Mouse (Mus musculus) forebrain, embryonic 10.5 days (tissue): Measurements from ENCODE around the gene 1600002K03Rik. TPM values are rescaled to one million over a fixed set of nuclear protein-coding genes. Genes with fewer than 3 reads are reported as not detected.

Experiments
- DNase-seq: peaks from one replicate; pipeline ENCODE4 v3.0.0-alpha.2; 2017; ENCODE audit warnings: low spot score; ENCODE audit errors: extremely low spot score
- H3K27ac ChIP-seq: fragments of 300-500 bp; sonication (generic); 2 replicates; pipeline ENCODE4 v1.5.1; 2016; ENCODE audit warnings: mild to moderate bottlenecking
- H3K27me3 ChIP-seq: fragments of 300-500 bp; sonication (generic); 2 replicates; pipeline ENCODE4 v1.6.1; 2016; ENCODE audit warnings: mild to moderate bottlenecking; ENCODE audit not compliant: poor library complexity, severe bottlenecking
- H3K36me3 ChIP-seq: fragments of 300-500 bp; sonication (generic); replicated peaks from 2 replicates; pipeline ENCODE4 v1.6.1; 2016; ENCODE audit warnings: mild to moderate bottlenecking, moderate library complexity
- H3K4me1 ChIP-seq: fragments of 300-500 bp; sonication (generic); 2 replicates; pipeline ENCODE4 v1.6.1; 2016
- H3K4me3 ChIP-seq: fragments of 300-500 bp; sonication (generic); 2 replicates; pipeline ENCODE4 v1.5.1; 2016; ENCODE audit warnings: mild to moderate bottlenecking, moderate library complexity
- H3K9me3 ChIP-seq: fragments of 300-500 bp; sonication (generic); 2 replicates; pipeline ENCODE4 v1.6.1; 2016; ENCODE audit warnings: mild to moderate bottlenecking, moderate library complexity
- WGBS: fragments of 180-500 bp; shearing (Covaris S2); methylation state at CpG from one replicate; pipeline ENCODE4 v1.1.7; 2016; 5-methylcytosine and 5-hydroxymethylcytosine counted together
- polyA plus RNA-seq: library from polyadenylated mRNA; unstranded; fragments of >200 nt; fragmentation: Nextera tagmentation; extraction: Ambion mirVana; gene quantifications from 2 replicates; pipeline ENCODE4 v1.2.1, GENCODE M21; 2016

1600002K03Rik gene
- polyA plus RNA-seq, 1 experiment from 2014 or later: 10.7 TPM

GRCm38 (mm10) chr10:80151211-80152034 is 21.3 kb upstream of the 1600002K03Rik start:
- no peaks in the 10 kb centered on the region for H3K9me3 ChIP-seq
- H3K36me3 ChIP-seq: peaks cover 76% of the 10 kb centered on the region
- H3K4me1 ChIP-seq: peaks cover 79% of the 10 kb centered on the region
- peak; percentile 65 for DNase-seq
- peak overlapping the region; percentile 99 for H3K27ac ChIP-seq
- H3K4me3 ChIP-seq: peak overlapping the region; percentile 95
- 0% methylated on average over 26 of the region's 26 CpGs for WGBS
- H3K27me3 ChIP-seq: no peaks in the 10 kb centered on the region

- 10% methylated on average over 15 of the region's 15 CpGs for WGBS
- H3K9me3 ChIP-seq: no peaks in the 10 kb centered on the region
- DNase-seq: peak; percentile 56
- peak overlapping the region; percentile 95 for H3K4me3 ChIP-seq
- no peaks in the 10 kb centered on the region for H3K27me3 ChIP-seq
- peak overlapping the region; percentile 99 for H3K27ac ChIP-seq
- peaks cover 77% of the 10 kb centered on the region for H3K36me3 ChIP-seq
- H3K4me1 ChIP-seq: peaks cover 79% of the 10 kb centered on the region
Observed at GRCm38 (mm10) chr10:80152071-80152872, 20.5 kb upstream of the 1600002K03Rik start.

DNA sequence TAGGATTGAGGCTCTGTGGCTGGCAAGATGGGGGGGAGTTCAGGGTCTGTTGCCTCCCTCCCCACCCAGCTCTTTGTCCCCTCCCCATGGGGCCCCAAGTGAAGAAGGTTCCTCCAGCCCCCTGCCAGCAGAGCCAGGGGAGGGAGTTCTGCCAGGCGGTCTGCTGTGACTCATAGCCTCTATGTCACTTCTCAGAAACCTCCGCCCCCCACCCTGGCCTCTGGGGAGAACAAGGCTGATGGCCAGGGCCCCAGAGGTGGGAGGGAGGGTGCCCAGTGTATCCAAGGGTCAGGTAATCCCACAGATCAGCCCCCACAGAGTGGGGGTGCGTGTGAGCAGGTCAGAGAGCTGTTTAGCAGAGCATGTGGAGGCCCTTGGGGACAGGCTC is 19.9 kb upstream of the 1600002K03Rik start:
- Histone ChIP-seq H3K27me3 (no peaks in the 10 kb centered on the region), H3K36me3 (peaks cover 83% of the 10 kb centered on the region), H3K4me1 (peaks cover 79% of the 10 kb centered on the region), H3K27ac (peak overlapping the region; percentile 99), H3K9me3 (no peaks in the 10 kb centered on the region), H3K4me3 (peak overlapping the region; percentile 95)
- no peak for DNase-seq
- 47% methylated on average over 3 of the region's 3 CpGs for WGBS

- 89% methylated on average over 19 of the region's 19 CpGs for WGBS
Observed at GRCm38 (mm10) chr10:80153713-80154112, 19.0 kb upstream of the 1600002K03Rik start.

GRCm38 (mm10) chr10:80154384-80154783 is 18.4 kb upstream of the 1600002K03Rik start:
- peaks cover 86% of the 10 kb centered on the region for H3K4me1 ChIP-seq
- H3K36me3 ChIP-seq: peaks cover 92% of the 10 kb centered on the region
- no peak overlapping the region for H3K27ac ChIP-seq
- peak overlapping the region; percentile 95 for H3K4me3 ChIP-seq
- WGBS: 89% methylated on average over 7 of the region's 7 CpGs
- H3K27me3 ChIP-seq: no peaks in the 10 kb centered on the region
- no peaks in the 10 kb centered on the region for H3K9me3 ChIP-seq
- DNase-seq: no peak

More at GRCm38 (mm10) chr10:80153713-80154112, 19.0 kb upstream of the 1600002K03Rik start:
- H3K4me3 ChIP-seq: peak overlapping the region; percentile 95
- H3K27ac ChIP-seq: peak overlapping the region; percentile 99
- peaks cover 79% of the 10 kb centered on the region for H3K4me1 ChIP-seq
- no peak for DNase-seq
- H3K27me3 ChIP-seq: no peaks in the 10 kb centered on the region
- H3K36me3 ChIP-seq: peaks cover 91% of the 10 kb centered on the region
- H3K9me3 ChIP-seq: no peaks in the 10 kb centered on the region

DNA sequence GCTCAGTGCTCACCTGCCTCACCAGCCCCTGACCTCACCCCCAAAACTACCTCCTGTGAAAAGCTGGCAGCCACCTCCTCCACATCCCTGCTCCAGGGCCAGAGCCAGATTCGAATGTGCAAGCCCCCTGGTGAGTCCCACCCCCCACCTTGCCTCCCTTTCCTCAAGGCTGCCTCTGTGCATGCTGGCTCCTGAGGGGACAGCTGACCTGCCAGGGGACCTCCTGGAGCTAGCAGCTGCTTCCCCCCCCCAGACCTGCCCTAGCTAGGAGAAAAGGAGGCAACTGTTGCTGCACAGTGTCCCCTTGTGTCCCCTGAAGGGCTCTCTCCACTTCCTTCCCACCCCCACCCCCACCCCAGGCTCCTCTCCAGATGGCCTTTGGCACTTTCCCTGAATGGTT is 17.5 kb upstream of the 1600002K03Rik start:
- Histone ChIP-seq H3K36me3 (peaks cover 85% of the 10 kb centered on the region), H3K4me3 (peak overlapping the region; percentile 21), H3K27ac (peak overlapping the region; percentile 48), H3K27me3 (no peaks in the 10 kb centered on the region), H3K9me3 (no peaks in the 10 kb centered on the region), H3K4me1 (peaks cover 95% of the 10 kb centered on the region)
- DNase-seq: no peak
- 44% methylated on average over 1 of the region's 1 CpGs for WGBS

GRCm38 (mm10) chr10:80156002-80156751 is 16.6 kb upstream of the 1600002K03Rik start:
- Histone ChIP-seq H3K27me3 (no peaks in the 10 kb centered on the region), H3K36me3 (peaks cover 76% of the 10 kb centered on the region), H3K9me3 (no peaks in the 10 kb centered on the region), H3K27ac (peak overlapping the region; percentile 22; the same call in 1 of the 2 replicates), H3K4me3 (peak overlapping the region; percentile 21), H3K4me1 (peaks cover 100% of the 10 kb centered on the region)
- WGBS: 91% methylated on average over 29 of the region's 29 CpGs
- no peak for DNase-seq

DNA sequence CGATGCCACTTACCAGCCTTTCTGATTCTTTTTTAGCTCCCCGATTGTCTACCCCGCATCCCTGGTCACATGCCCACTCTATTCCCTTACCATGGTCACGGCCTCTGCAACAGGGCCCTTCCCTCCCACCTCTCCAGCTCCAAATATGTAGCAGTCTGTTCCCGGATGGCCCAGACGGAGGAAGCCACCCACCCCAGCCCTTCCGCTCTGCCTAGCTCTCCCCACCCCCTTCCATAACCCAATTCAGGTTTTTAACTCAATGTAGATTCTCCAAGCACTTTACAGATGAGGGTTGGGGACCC is 16.0 kb upstream of the 1600002K03Rik start:
- peak overlapping the region; percentile 21 for H3K4me3 ChIP-seq
- H3K27me3 ChIP-seq: no peaks in the 10 kb centered on the region
- H3K36me3 ChIP-seq: peaks cover 70% of the 10 kb centered on the region
- peaks cover 100% of the 10 kb centered on the region for H3K4me1 ChIP-seq
- no peaks in the 10 kb centered on the region for H3K9me3 ChIP-seq
- 76% methylated on average over 7 of the region's 7 CpGs for WGBS
- H3K27ac ChIP-seq: peak overlapping the region; percentile 51; the same call in 1 of the 2 replicates
- no peak for DNase-seq

- Histone ChIP-seq H3K9me3 (no peaks in the 10 kb centered on the region), H3K4me1 (peaks cover 100% of the 10 kb centered on the region), H3K36me3 (peaks cover 64% of the 10 kb centered on the region), H3K27ac (peak overlapping the region; percentile 51), H3K4me3 (peak overlapping the region; percentile 21), H3K27me3 (no peaks in the 10 kb centered on the region)
- DNase-seq: no peak
- 74% methylated on average over 15 of the region's 15 CpGs for WGBS
Observed at GRCm38 (mm10) chr10:80157141-80157929, 15.4 kb upstream of the 1600002K03Rik start.

GRCm38 (mm10) chr10:80158307-80158986 is 14.3 kb upstream of the 1600002K03Rik start:
- peak; percentile 66 for DNase-seq
- peak overlapping the region; percentile 90 for H3K27ac ChIP-seq
- H3K36me3 ChIP-seq: peaks cover 53% of the 10 kb centered on the region
- peaks cover 6% of the 10 kb centered on the region for H3K27me3 ChIP-seq
- 17% methylated on average over 18 of the region's 18 CpGs for WGBS
- peaks cover 99% of the 10 kb centered on the region for H3K4me1 ChIP-seq
- H3K4me3 ChIP-seq: peak overlapping the region; percentile 55
- no peaks in the 10 kb centered on the region for H3K9me3 ChIP-seq

DNA sequence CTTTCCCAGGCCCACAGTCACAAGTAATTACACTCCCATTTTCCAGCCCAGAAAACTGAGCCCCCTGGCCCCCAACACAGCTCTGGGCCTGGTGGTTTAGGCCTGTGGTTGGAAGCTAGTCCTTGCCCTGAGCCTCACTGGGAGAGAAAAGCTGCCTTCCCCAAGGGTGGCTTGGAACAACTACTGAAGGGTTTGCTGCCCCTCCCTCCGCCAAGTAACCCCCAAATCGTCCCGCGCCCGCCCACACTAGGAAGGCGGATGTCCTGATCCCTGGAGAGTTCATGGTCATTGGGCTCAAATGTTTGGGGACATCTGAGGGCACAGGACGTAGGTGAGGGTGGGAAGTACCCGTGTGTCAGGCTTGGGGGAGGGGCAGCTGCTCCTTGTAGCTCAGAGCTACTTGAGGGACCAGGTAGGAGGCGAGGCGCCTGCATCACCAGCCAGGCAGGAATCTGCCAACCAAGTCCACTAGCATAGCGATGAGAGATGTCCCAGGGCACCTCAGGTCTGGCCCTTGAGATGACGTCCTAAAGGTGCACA is 13.7 kb upstream of the 1600002K03Rik start:
- Histone ChIP-seq H3K27me3 (peaks cover 11% of the 10 kb centered on the region), H3K4me1 (peaks cover 98% of the 10 kb centered on the region), H3K36me3 (peaks cover 47% of the 10 kb centered on the region), H3K4me3 (peak overlapping the region; percentile 55), H3K9me3 (no peaks in the 10 kb centered on the region), H3K27ac (peak overlapping the region; percentile 90)
- no peak for DNase-seq
- 9% methylated on average over 12 of the region's 12 CpGs for WGBS
